Mouse (Mus musculus) G1E-ER4 (cell line): ENCODE data around the gene Serpina12. TPM values are rescaled to one million over a fixed set of nuclear protein-coding genes. Genes with fewer than 3 reads are reported as not detected.

ENCODE experiments used
- GATA1 ChIP-seq: IDR thresholded peaks from one replicate; pipeline ENCODE4 v1.8.0; 2012; ENCODE audit warnings: low read length, inconsistent platforms
- polyA plus RNA-seq: library from polyadenylated mRNA; stranded (reverse); fragments of >175 nt; gene quantifications from 2 replicates; pipeline ENCODE4 v1.2.3, GENCODE M21; 2012

Gene Serpina12
- polyA plus RNA-seq, result not detected in 2 replicates

- TF ChIP-seq GATA1, result no peak
Observed at GRCm38 (mm10) chr12:104044343-104044742, at the start of gene Serpina12. Gene Serpina12, minus strand, starts transcription at chr12:104044443.

DNA sequence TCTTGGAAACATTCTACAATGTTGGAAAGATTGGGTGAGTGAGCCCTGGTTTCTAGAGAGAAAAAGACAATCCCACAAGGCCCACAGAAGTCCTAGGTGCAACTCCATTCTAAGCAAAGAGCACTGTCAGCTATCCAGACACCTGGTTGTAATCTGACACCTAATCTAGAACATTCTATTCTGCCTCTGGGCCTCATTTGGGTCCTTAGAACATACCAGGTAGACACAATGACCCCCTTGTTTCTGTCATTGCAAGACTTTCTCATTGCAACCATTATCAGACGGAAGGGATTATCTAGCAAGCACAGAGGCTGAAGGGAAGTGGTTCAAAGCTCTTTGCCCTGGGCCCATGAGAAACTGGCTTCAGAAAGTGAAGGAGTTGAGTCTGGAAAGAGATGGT, 47.1 kb upstream of the Serpina12 start:
- no peak for TF ChIP-seq GATA1

DNA sequence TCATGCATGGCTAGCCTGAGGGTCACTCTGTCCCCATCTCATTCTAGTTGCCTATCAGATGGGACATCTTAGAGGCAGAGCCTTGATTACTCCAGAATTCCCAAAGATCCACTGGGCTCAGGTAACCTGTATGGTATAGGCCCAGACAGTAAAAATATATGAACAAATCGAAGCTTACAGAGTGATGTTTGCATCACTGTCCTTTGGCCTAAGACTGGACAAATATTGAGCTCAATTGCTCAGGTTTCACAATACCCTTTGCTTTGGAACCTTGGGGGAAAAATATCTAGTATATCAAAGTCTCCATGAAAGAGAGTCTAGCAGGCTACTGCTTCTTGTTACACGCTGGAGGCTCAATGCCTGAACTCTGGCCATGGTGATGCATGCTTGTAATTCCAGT, 45.9 kb upstream of the Serpina12 start:
- no peak for TF ChIP-seq GATA1

DNA sequence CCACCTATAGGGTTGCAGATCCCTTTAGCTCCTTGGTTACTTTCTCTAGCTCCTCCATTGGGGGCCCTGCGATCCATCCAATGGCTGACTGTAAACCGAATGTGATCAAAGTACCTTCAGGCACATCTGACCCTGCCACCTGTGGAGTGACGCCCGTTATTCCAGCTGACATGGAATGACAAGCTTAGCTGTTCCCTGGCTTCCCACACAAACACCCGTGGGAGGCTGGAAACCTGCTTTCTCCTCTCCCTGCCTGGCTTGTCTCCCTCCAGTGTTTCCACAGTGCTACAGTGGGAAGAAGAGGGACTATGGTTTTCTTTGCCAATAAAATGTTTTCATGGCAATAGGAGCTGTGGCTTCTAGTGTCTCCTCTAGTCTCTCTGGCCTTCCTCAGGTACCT, 28.0 kb upstream of the Serpina12 start:
- TF ChIP-seq GATA1, result no peak

DNA sequence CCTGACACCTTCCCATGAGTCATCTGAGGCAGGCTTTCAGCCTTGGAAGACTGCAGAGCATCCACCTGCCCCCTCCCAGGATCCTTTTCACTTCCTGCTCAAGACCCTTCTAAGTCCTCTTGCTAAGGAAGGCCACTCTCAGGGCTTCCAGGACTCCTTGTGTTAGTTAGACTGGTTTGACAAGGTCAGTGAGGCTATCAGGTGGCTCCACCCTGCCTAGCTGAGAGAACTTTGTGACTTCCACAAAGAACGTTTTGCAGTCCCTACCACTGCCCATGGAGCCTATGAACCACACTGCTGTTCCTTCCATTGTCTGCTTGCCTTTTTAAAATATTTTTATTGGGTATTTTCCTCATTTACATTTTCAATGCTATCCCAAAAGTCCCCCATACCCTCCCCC, 27.5 kb upstream of the Serpina12 start:
- no peak for TF ChIP-seq GATA1

DNA sequence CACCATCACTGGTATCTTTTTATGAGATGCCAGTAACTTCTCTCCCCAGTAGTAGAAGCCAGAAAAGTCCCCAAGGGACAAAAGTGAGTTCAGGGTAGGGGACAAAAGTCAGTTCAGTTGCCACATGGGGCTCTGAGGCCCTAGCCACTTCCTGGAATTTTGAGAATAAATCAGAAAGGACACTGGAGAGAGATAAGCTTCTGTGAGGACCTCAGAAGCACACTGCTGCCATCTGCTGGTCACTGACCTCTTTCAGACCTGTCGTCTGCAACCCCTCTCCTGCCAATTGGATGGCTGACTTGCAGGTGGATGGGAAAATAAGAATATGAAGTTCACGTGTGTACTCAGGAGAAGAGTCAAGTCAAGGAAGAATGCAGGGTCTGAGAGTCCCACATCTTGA, 25.4 kb upstream of the Serpina12 start:
- no peak for TF ChIP-seq GATA1

DNA sequence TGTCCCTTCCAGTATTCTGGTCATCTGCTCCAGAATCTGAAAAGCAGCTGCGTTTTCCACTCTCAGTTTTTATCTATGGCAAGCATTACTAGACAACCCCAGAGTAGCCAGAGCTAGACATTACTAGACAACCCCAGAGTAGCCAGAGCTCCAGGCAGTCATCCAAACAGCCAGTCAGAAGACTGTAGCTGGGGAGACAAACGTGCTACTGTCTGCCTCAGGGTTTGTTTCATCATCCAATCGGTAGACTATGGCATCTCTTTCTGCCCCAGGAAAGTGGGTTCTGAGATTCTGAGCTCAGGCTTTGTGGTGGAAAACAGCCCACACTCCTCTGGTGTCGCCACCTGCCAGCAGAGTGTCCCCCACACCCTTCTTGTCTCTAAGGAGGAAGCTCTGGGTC, 23.3 kb upstream of the Serpina12 start:
- TF ChIP-seq GATA1, result no peak

- no peak for TF ChIP-seq GATA1
Observed at GRCm38 (mm10) chr12:104066241-104066640, 22.0 kb upstream of the Serpina12 start.

- TF ChIP-seq GATA1, result no peak
Observed at GRCm38 (mm10) chr12:104064996-104065395, 20.8 kb upstream of the Serpina12 start.

GRCm38 (mm10) chr12:104064532-104064931, 20.3 kb upstream of the Serpina12 start:
- no peak for TF ChIP-seq GATA1

DNA sequence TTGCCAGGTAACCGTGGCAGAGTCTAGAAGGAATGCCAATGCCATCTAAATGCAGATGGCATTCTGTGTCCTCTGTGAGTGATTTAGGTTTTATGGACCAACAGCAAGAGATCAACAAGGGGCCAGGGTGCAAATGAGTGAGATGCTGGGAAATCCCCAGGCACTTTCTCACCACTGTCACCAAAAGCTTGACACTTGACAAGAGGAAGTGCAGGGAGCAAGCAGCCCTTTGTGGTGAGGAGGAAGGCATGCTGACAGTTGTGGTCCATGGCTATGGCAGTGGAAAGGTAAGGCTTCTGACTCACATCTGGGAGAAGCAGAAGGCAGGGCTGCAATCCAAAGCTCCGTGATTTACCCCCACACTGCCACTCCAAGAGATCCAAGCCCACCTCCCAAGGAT, 17.6 kb upstream of the Serpina12 start:
- no peak for TF ChIP-seq GATA1

DNA sequence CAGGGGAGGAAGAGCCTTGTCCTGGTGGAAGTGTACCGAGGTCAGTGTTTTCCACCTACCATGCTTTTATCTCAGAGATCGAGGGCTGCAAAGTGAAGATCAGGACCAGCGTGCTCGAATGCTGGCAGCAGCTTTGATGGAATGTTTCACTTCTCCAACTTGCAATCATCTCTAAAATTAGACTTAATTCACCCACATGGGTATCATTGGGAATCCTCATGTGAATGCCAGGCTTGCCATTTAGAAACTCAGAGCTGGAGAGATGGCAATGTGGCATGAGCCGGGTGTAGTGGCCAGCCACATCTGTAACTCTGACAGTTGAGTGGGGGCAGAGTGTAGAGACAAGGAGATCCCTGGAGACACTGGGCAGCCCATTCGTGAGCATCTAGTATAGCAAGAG, 15.9 kb upstream of the Serpina12 start:
- no peak for TF ChIP-seq GATA1

DNA sequence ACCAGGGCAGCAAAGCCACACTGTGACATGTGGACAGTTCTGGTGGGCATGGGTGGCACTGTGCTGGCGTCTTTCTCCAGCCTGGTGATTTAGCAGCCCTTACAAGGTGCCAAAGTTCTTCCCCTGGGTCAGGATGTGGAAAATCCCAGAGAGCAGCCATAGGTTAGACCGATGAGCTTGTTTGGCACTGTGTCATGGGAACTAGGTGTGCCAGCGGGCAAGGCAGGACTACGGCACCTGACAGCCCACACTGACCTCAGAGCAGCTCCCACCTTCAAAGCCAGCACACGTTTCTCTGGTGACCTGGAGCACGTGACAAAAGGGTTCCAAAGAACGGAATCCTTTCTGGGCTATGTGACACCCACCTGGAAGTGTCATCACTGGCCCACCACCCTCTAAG, 13.3 kb upstream of the Serpina12 start:
- no peak for TF ChIP-seq GATA1

GRCm38 (mm10) chr12:104057050-104057449, 12.8 kb upstream of the Serpina12 start:
- TF ChIP-seq GATA1, result no peak

DNA sequence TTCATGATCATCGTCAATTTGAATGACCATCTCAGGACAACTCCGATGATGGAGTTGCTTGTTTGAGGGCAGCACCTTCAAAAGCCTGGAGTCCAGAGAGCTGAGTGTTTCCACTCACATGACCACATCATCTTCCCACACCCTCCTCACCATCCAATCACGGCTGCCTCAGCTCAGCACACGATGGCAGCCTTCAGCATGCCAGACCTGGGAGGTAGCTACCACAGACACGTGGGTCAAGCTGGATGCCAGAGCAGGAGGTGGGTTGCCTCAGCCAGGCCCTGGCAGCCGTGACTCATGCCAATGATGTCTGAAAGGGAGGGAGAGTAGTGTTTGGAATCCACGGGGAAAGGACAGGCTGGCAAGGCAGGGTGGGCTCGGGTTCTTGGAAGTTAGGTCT, 11.5 kb upstream of the Serpina12 start:
- TF ChIP-seq GATA1, result no peak

DNA sequence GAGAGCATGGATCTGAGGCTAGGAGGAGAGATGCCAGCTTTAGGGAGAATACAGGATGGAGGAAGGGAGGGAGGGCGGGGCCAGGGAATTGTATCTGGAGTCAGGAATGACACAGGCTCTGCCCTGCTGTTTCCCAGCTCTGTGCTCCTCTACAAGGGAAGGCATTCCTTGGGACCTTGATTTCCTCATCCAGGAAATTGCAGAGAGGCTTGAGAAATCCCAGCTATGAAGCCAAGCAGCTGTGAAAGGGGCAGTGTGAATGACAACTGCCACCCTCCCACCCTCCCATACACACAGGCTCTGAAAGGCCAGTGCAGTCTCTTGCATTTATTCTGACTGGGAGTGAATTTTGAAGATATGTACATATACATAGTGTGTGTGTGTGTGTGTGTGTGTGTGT, 9.8 kb upstream of the Serpina12 start:
- no peak for TF ChIP-seq GATA1

DNA sequence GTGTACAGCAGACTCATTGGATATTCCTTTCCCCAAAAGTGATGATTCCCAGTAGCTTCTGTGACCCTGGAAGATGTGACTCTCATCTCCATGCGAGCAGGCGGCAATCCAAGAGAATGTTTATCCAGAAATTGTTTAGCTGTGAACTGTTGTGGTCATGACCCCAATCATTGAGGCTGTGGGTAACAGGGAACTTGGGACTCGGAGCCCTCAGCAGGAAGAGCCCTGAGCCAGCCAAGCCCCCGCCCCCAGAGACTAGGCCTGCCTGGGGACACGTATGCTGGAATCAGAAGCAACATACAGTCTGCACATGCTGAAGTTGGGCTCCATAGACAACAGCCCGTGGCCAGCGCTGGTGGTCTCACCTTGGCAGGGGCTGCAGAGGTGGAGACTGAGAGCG, 1.5 kb upstream of the Serpina12 start:
- no peak for TF ChIP-seq GATA1

DNA sequence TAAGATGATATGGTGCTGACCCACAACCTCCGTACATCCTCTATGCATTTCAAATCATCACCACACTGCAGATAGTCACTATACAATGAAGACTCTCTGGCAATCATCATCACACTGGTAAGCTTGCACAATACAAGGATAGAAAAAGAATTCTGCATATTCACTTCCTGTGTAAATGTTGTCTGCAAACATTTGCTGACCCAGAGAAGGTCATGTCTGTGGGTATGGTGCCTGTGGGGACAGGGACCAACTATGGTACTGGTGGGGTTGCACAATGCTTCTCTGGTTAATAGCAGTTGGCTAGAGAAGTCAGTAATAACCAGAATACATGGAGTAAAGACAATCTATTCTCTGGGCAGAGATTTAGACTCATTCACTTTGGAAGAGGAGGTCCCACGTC, 1.5 kb downstream of the Serpina12 start:
- TF ChIP-seq GATA1, result no peak
